Mouse (Mus musculus): ENCODE results near the gene Mthfsd. TPM values are rescaled to one million over a fixed set of nuclear protein-coding genes. Genes with fewer than 3 reads are reported as not detected.
A peak's percentile ranks its signal among the peaks of the same experiment; 100 is the strongest.

The Mthfsd gene
- polyA plus RNA-seq, 1 experiment from 2014 or later = 46.1 TPM

- Histone ChIP-seq H3K9ac (ENCODE audit: low read depth, low read length) (peak overlapping the region; percentile 67), H3K27me3 (replicated peaks; ENCODE audit: control insufficient read depth, insufficient read depth, low read length) (peaks cover 99% of the 10 kb centered on the region), H3K4me1 (ENCODE audit: control insufficient read depth, insufficient read depth, low read length) (peaks cover 6% of the 10 kb centered on the region; the same call in 1 of the 2 replicates), H3K27ac (replicated peaks; ENCODE audit: low read depth, low read length) (peak overlapping the region; percentile 81), H3K4me3 (ENCODE audit: low read depth, low read length) (peak overlapping the region; percentile 50), H3K4me2 (ENCODE audit: low read depth, low read length) (peak overlapping the region; percentile 95), H3K9me3 (ENCODE audit: control insufficient read depth, low read length) (no peaks in the 10 kb centered on the region), H3K36me3 (ENCODE audit: control insufficient read depth, insufficient read depth, low read length) (no peaks in the 10 kb centered on the region)
- 3% methylated on average over 30 of the region's 57 CpGs for WGBS
- DNase-seq (ENCODE audit: low spot score) (no peak), ATAC-seq (ENCODE audit: low read depth) (no peak)
Measured at GRCm38 (mm10) chr8:121082218-121083092, 25.7 kb downstream of the Mthfsd start.

GRCm38 (mm10) chr8:121081398-121081797, 26.8 kb downstream of the Mthfsd start:
- Histone ChIP-seq H3K9me3 (ENCODE audit: control insufficient read depth, low read length) (no peaks in the 10 kb centered on the region), H3K4me3 (ENCODE audit: low read depth, low read length) (peak overlapping the region; percentile 8; the same call in 1 of the 2 replicates), H3K4me2 (ENCODE audit: low read depth, low read length) (peak overlapping the region; percentile 95), H3K4me1 (ENCODE audit: control insufficient read depth, insufficient read depth, low read length) (peaks cover 6% of the 10 kb centered on the region; the same call in 1 of the 2 replicates), H3K27ac (replicated peaks; ENCODE audit: low read depth, low read length) (no peak overlapping the region), H3K27me3 (replicated peaks; ENCODE audit: control insufficient read depth, insufficient read depth, low read length) (peaks cover 99% of the 10 kb centered on the region), H3K36me3 (ENCODE audit: control insufficient read depth, insufficient read depth, low read length) (no peaks in the 10 kb centered on the region), H3K9ac (ENCODE audit: low read depth, low read length) (no peak overlapping the region)
- 10% methylated on average over 7 of the region's 7 CpGs for WGBS
- ATAC-seq (ENCODE audit: low read depth) (no peak), DNase-seq (ENCODE audit: low spot score) (no peak)

GRCm38 (mm10) chr8:121080361-121081090, 27.7 kb downstream of the Mthfsd start:
- H3K9ac ChIP-seq (ENCODE audit: low read depth, low read length) = peak overlapping the region; percentile 57
- under 1% methylated on average over 39 of the region's 49 CpGs for WGBS
- DNase-seq (ENCODE audit: low spot score) (no peak), ATAC-seq (ENCODE audit: low read depth) (no peak)
- peak overlapping the region; percentile 43 for H3K4me2 ChIP-seq (ENCODE audit: low read depth, low read length)
- peaks cover 6% of the 10 kb centered on the region; the same call in 1 of the 2 replicates for H3K4me1 ChIP-seq (ENCODE audit: control insufficient read depth, insufficient read depth, low read length)
- no peaks in the 10 kb centered on the region for H3K9me3 ChIP-seq (ENCODE audit: control insufficient read depth, low read length)
- peaks cover 99% of the 10 kb centered on the region for H3K27me3 ChIP-seq (replicated peaks; ENCODE audit: control insufficient read depth, insufficient read depth, low read length)
- H3K27ac ChIP-seq (replicated peaks; ENCODE audit: low read depth, low read length) = no peak overlapping the region
- peak overlapping the region; percentile 23 for H3K4me3 ChIP-seq (ENCODE audit: low read depth, low read length)
- H3K36me3 ChIP-seq (ENCODE audit: control insufficient read depth, insufficient read depth, low read length) = no peaks in the 10 kb centered on the region

GRCm38 (mm10) chr8:121079944-121080343, 28.2 kb downstream of the Mthfsd start:
- H3K4me3 ChIP-seq (ENCODE audit: low read depth, low read length) = peak overlapping the region; percentile 23
- no peak for ATAC-seq (ENCODE audit: low read depth)

GRCm38 (mm10) chr8:121079201-121079600, 29.0 kb downstream of the Mthfsd start:
- 12% methylated on average over 7 of the region's 7 CpGs for WGBS
- Histone ChIP-seq H3K4me2 (ENCODE audit: low read depth, low read length) (no peak overlapping the region), H3K9ac (ENCODE audit: low read depth, low read length) (no peak overlapping the region; the same call in 1 of the 2 replicates), H3K9me3 (ENCODE audit: control insufficient read depth, low read length) (no peaks in the 10 kb centered on the region), H3K27me3 (replicated peaks; ENCODE audit: control insufficient read depth, insufficient read depth, low read length) (peaks cover 99% of the 10 kb centered on the region), H3K36me3 (ENCODE audit: control insufficient read depth, insufficient read depth, low read length) (no peaks in the 10 kb centered on the region), H3K4me1 (ENCODE audit: control insufficient read depth, insufficient read depth, low read length) (peaks cover 6% of the 10 kb centered on the region; the same call in 1 of the 2 replicates), H3K4me3 (ENCODE audit: low read depth, low read length) (no peak overlapping the region), H3K27ac (replicated peaks; ENCODE audit: low read depth, low read length) (no peak overlapping the region)
- DNase-seq (ENCODE audit: low spot score) (no peak), ATAC-seq (ENCODE audit: low read depth) (no peak)

More at GRCm38 (mm10) chr8:121079944-121080343, 28.2 kb downstream of the Mthfsd start:
- H3K27me3 ChIP-seq (replicated peaks; ENCODE audit: control insufficient read depth, insufficient read depth, low read length) = peaks cover 99% of the 10 kb centered on the region
- H3K9ac ChIP-seq (ENCODE audit: low read depth, low read length) = no peak overlapping the region
- H3K27ac ChIP-seq (replicated peaks; ENCODE audit: low read depth, low read length) = no peak overlapping the region
- H3K36me3 ChIP-seq (ENCODE audit: control insufficient read depth, insufficient read depth, low read length) = no peaks in the 10 kb centered on the region
- peak overlapping the region; percentile 43 for H3K4me2 ChIP-seq (ENCODE audit: low read depth, low read length)
- peaks cover 6% of the 10 kb centered on the region; the same call in 1 of the 2 replicates for H3K4me1 ChIP-seq (ENCODE audit: control insufficient read depth, insufficient read depth, low read length)
- DNase-seq (ENCODE audit: low spot score) = no peak
- H3K9me3 ChIP-seq (ENCODE audit: control insufficient read depth, low read length) = no peaks in the 10 kb centered on the region
- 9% methylated on average over 12 of the region's 12 CpGs for WGBS

GRCm38 (mm10) chr8:121078721-121079120, 29.5 kb downstream of the Mthfsd start:
- H3K27ac ChIP-seq (replicated peaks; ENCODE audit: low read depth, low read length) = no peak overlapping the region
- ATAC-seq (ENCODE audit: low read depth) (no peak), DNase-seq (ENCODE audit: low spot score) (no peak)
- H3K4me2 ChIP-seq (ENCODE audit: low read depth, low read length) = no peak overlapping the region
- no peak overlapping the region for H3K4me3 ChIP-seq (ENCODE audit: low read depth, low read length)
- peaks cover 99% of the 10 kb centered on the region for H3K27me3 ChIP-seq (replicated peaks; ENCODE audit: control insufficient read depth, insufficient read depth, low read length)
- peaks cover 6% of the 10 kb centered on the region; the same call in 1 of the 2 replicates for H3K4me1 ChIP-seq (ENCODE audit: control insufficient read depth, insufficient read depth, low read length)
- WGBS = 4% methylated on average over 14 of the region's 14 CpGs
- H3K36me3 ChIP-seq (ENCODE audit: control insufficient read depth, insufficient read depth, low read length) = no peaks in the 10 kb centered on the region
- no peaks in the 10 kb centered on the region for H3K9me3 ChIP-seq (ENCODE audit: control insufficient read depth, low read length)
- no peak overlapping the region for H3K9ac ChIP-seq (ENCODE audit: low read depth, low read length)

- Histone ChIP-seq H3K27ac (replicated peaks; ENCODE audit: low read depth, low read length) (no peak overlapping the region), H3K4me3 (ENCODE audit: low read depth, low read length) (no peak overlapping the region), H3K27me3 (replicated peaks; ENCODE audit: control insufficient read depth, insufficient read depth, low read length) (peaks cover 99% of the 10 kb centered on the region), H3K36me3 (ENCODE audit: control insufficient read depth, insufficient read depth, low read length) (no peaks in the 10 kb centered on the region), H3K4me2 (ENCODE audit: low read depth, low read length) (no peak overlapping the region), H3K9ac (ENCODE audit: low read depth, low read length) (no peak overlapping the region), H3K9me3 (ENCODE audit: control insufficient read depth, low read length) (no peaks in the 10 kb centered on the region), H3K4me1 (ENCODE audit: control insufficient read depth, insufficient read depth, low read length) (peaks cover 4% of the 10 kb centered on the region; the same call in 1 of the 2 replicates)
- no peak for ATAC-seq (ENCODE audit: low read depth)
- WGBS = 6% methylated on average over 6 of the region's 7 CpGs
- DNase-seq (ENCODE audit: low spot score) = no peak
Measured at GRCm38 (mm10) chr8:121076555-121076954, 31.6 kb downstream of the Mthfsd start.

- Histone ChIP-seq H3K9ac (ENCODE audit: low read depth, low read length) (no peak overlapping the region), H3K9me3 (ENCODE audit: control insufficient read depth, low read length) (no peaks in the 10 kb centered on the region), H3K36me3 (ENCODE audit: control insufficient read depth, insufficient read depth, low read length) (no peaks in the 10 kb centered on the region), H3K4me1 (ENCODE audit: control insufficient read depth, insufficient read depth, low read length) (peaks cover 4% of the 10 kb centered on the region; the same call in 1 of the 2 replicates), H3K27ac (replicated peaks; ENCODE audit: low read depth, low read length) (no peak overlapping the region), H3K4me2 (ENCODE audit: low read depth, low read length) (no peak overlapping the region), H3K27me3 (replicated peaks; ENCODE audit: control insufficient read depth, insufficient read depth, low read length) (peaks cover 99% of the 10 kb centered on the region), H3K4me3 (ENCODE audit: low read depth, low read length) (no peak overlapping the region)
- WGBS = 6% methylated on average over 13 of the region's 13 CpGs
- DNase-seq (ENCODE audit: low spot score) = no peak
- no peak for ATAC-seq (ENCODE audit: low read depth)
Measured at GRCm38 (mm10) chr8:121075936-121076335, 32.3 kb downstream of the Mthfsd start.
